Mouse (Mus musculus): ENCODE measurements around the gene Med22. TPM values are rescaled to one million over a fixed set of nuclear protein-coding genes. Genes with fewer than 3 reads are reported as not detected.

Gene Med22
- polyA plus RNA-seq (2015; fragmentation: Nextera tagmentation; extraction: Ambion mirVana), result 177 and 184 TPM in 2 replicates

DNA sequence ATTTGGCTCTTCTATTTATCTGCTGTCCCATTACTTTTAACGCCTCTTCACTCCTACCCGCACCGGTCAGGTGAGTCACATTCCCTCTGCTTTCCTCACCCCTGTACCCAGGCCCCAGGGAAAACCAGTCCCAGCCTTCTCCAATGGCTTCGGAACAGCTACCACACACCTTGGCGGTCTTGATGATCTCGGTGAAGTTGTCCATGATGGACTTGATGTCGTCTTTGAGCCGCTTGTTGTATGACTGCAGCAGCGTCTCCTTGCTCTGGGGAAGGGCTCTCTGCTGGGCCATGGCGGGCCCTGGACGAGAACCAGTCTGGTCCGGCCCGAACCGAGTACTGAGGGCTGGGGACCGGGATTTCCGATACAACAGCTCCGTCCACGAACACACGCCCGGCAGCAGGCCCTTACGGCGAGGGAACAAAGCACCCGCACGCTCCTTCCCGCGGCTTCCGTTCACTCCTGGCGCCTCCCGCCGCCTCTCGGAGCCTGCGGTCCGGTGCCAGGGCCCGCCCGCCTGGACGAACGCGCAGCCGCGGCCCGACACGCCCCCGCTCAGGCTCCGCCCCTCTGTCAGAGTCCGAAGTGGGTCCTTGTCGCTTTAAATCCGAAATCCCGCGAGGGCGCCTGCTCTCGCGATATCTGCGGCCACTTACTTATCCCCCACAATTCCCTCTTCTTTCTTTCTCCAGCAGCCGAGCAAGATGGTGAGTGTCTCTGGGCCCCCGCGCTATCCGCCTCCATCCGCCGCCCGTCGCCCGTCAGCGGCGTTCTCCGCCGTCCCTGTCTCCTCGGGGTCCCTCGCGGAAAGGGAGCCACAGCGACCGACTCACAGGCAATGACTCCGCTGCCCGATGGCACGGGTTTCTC lies at the start of gene Med22, which contains the start of gene Rpl7a:
Gene Med22, minus strand, starts transcription at position 554 of the 870 bp plus-strand sequence.
Gene Rpl7a, plus strand, starts transcription at position 641 of the 870 bp plus-strand sequence.
- WGBS, result under 1% methylated on average over 72 of the region's 74 CpGs
- H3K4me1 ChIP-seq, result peaks cover 53% of the 10 kb centered on the region
- no peaks in the 10 kb centered on the region for H3K27me3 ChIP-seq
- peak; percentile 93 for ATAC-seq (replicated peaks)
- H3K36me3 ChIP-seq, result peaks cover 57% of the 10 kb centered on the region
- H3K9me3 ChIP-seq, result no peaks in the 10 kb centered on the region
- peak within 1 kb of the TSS; percentile 94 for H3K9ac ChIP-seq (replicated peaks)
- peak within 1 kb of the TSS; percentile 92 for H3K4me2 ChIP-seq (replicated peaks)
- peak within 1 kb of the TSS; percentile 93 for H3K27ac ChIP-seq (replicated peaks)
- peak within 1 kb of the TSS; percentile 93 for H3K4me3 ChIP-seq

DNA sequence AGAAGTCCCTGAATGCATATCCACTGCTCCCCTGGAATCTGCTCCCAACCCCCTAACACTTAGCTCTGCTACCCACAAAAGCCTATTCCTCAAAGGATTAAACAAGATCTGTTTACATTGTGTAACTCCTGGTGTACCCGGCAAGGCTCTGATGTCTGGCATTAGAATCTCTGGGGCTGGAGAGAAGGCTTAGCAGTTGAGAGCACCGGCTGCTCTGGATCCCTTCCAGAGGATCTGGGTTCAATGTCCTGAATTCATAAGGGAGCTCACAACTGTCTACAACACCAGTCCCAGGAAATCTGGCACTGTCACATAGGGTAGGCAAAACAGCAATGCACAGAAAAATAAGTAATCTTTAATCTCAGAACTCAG lies 47.0 kb upstream of the Med22 start:
- Histone ChIP-seq H3K4me1 (peaks cover 13% of the 10 kb centered on the region), H3K4me2 (replicated peaks) (no peak overlapping the region), H3K9me3 (no peaks in the 10 kb centered on the region), H3K36me3 (peaks cover 76% of the 10 kb centered on the region), H3K9ac (replicated peaks) (no peak overlapping the region), H3K27me3 (no peaks in the 10 kb centered on the region), H3K4me3 (no peak overlapping the region), H3K27ac (replicated peaks) (no peak overlapping the region)
- no peak for ATAC-seq (replicated peaks)
- 89% methylated on average over 2 of the region's 2 CpGs for WGBS

DNA sequence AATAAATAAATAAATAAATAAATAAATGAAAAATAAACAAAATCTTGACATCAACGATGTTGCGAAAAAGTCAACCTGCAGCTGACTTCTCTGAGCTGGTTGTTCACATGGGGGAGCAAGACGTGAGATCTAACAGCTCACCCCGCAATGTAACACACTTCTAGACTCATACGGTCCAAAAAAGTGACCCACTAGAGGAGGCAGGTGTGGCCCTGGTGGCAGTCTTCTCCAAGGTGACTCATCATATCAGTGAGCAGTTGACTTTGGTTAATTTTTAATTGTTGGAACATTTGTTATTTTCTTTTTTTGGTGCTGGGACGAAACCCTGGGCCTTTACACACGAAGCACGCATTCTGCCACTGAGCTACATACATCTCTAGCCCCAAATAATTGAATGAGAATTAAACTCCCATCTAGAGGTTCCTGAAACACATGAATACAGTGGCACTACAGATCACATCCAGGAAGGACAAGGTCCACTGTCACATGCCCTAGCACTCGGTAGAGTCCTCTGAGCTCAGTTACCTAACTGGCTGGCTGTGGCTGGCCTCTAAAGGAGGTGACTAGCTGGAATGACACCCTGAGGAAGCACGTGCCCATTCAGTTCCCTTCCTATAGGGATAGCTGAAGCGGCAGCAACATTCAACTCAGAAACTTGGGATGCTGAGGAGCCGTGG lies 46.5 kb upstream of the Med22 start:
- no peak overlapping the region for H3K4me3 ChIP-seq
- H3K4me2 ChIP-seq (replicated peaks), result no peak overlapping the region
- ATAC-seq (replicated peaks), result no peak
- WGBS, result 93% methylated on average over 12 of the region's 12 CpGs
- H3K9ac ChIP-seq (replicated peaks), result no peak overlapping the region
- H3K27ac ChIP-seq (replicated peaks), result no peak overlapping the region
- peaks cover 81% of the 10 kb centered on the region for H3K36me3 ChIP-seq
- no peaks in the 10 kb centered on the region for H3K9me3 ChIP-seq
- no peaks in the 10 kb centered on the region for H3K27me3 ChIP-seq
- peaks cover 8% of the 10 kb centered on the region for H3K4me1 ChIP-seq

DNA sequence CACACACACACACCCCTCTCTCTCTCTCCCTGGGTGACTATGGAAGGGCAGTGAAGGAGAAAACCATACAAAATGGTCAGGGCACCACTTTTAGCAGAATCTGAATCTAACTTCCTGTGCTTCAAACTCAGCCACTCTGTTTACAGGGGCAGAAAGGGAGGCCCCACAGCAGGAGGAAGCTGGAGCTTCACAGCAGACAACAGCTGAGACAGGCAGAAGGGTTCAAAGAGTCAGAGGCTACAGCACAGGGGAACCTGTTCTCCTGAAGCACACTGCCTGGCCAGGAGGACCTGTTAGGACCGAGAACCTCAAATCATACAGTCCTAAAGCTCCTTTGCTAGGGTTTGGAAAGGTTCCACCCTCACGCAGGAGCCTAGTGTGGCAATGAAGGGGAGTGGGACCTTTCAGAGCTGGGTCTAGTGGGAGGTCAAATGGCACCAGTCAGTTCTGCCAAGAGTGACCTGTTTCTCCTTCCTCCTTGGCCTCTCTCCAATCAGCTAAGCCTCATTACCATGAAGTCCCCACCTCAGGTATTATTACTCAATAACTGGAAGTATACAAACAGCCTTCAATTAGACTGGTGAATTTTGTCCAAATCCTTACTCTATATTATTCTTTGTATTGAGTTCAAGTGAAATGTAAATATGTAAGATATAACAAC lies 44.4 kb upstream of the Med22 start:
- no peak overlapping the region for H3K4me2 ChIP-seq (replicated peaks)
- H3K4me1 ChIP-seq, result no peaks in the 10 kb centered on the region
- H3K27me3 ChIP-seq, result no peaks in the 10 kb centered on the region
- no peaks in the 10 kb centered on the region for H3K9me3 ChIP-seq
- H3K4me3 ChIP-seq, result no peak overlapping the region
- ATAC-seq (replicated peaks), result no peak
- peaks cover 78% of the 10 kb centered on the region for H3K36me3 ChIP-seq
- H3K27ac ChIP-seq (replicated peaks), result no peak overlapping the region
- H3K9ac ChIP-seq (replicated peaks), result no peak overlapping the region
- WGBS, result 91% methylated on average over 2 of the region's 2 CpGs

DNA sequence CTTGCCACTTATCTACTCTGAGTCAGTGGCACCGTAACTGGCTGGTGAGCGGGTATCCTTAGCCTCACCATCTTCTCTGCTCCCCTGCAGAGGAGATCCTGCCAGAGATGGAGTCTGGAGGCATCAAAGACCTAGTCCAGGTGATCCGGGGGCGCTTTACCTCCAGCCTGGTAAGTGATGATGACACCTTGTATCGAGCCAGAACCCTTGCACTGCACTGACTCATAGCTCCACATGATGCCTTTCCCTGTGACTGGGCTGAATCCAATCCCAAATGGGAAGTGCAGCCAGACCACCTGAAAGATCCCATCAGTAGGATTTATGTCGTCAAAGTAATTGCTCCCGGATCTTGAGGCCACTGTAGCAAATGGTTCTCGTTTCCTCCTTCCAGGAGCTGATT lies 42.4 kb upstream of the Med22 start:
- H3K27ac ChIP-seq (replicated peaks), result no peak overlapping the region
- no peaks in the 10 kb centered on the region for H3K9me3 ChIP-seq
- WGBS, result 93% methylated on average over 8 of the region's 8 CpGs
- ATAC-seq (replicated peaks), result no peak
- no peak overlapping the region for H3K4me3 ChIP-seq
- H3K4me1 ChIP-seq, result no peaks in the 10 kb centered on the region
- peaks cover 63% of the 10 kb centered on the region for H3K36me3 ChIP-seq
- no peak overlapping the region for H3K9ac ChIP-seq (replicated peaks)
- no peak overlapping the region for H3K4me2 ChIP-seq (replicated peaks)
- H3K27me3 ChIP-seq, result no peaks in the 10 kb centered on the region

DNA sequence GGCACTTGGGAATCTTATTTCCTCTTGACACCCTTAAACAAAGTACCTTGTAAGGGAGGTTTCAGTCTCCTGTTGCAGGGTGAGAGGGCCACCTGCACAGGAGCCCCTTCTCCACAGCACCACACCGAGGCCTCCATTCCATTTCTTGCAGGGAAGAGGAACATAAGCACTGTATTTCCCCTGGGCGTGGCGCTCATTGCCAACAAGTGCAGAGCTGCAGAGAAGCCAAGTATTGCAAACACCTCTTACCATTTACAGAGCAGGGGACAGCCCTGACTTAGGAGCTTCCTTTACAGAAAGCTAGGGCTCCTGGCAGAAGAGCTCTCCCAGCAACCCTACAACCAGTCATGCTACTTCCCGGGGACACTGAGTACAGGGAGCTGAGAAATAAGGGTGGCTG lies 41.7 kb upstream of the Med22 start:
- Histone ChIP-seq H3K4me2 (replicated peaks) (no peak overlapping the region), H3K36me3 (peaks cover 57% of the 10 kb centered on the region), H3K9ac (replicated peaks) (no peak overlapping the region), H3K27me3 (no peaks in the 10 kb centered on the region), H3K4me1 (no peaks in the 10 kb centered on the region), H3K27ac (replicated peaks) (no peak overlapping the region), H3K4me3 (no peak overlapping the region), H3K9me3 (no peaks in the 10 kb centered on the region)
- WGBS, result 95% methylated on average over 4 of the region's 4 CpGs
- no peak for ATAC-seq (replicated peaks)

DNA sequence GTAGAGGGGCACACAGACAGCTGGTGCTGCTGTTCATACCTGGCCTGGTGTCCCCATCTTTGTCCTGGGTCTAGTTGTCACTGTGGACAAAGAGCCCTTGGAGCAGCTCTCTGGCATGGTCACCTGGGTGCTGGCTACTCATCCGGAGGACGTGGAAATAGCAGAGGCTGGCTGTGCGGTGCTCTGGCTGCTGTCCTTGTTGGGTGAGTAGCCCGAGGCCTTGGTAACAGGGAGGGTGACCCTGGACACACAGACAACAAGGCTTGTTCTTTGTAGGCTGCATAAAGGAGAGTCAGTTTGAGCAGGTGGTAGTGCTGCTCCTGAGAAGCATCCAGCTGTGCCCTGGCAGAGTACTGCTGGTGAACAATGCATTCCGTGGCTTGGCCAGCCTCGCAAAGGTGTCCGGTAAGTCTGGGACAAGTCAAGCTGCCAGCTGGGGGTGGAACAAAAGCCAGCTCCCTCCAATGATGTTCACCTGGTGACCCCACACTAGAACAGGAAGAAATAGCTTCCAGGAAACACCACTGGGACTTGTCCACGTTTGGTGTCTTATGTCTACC lies 40.9 kb upstream of the Med22 start:
- Histone ChIP-seq H3K27ac (replicated peaks) (no peak overlapping the region), H3K4me3 (no peak overlapping the region), H3K27me3 (no peaks in the 10 kb centered on the region), H3K4me1 (no peaks in the 10 kb centered on the region), H3K9me3 (no peaks in the 10 kb centered on the region), H3K4me2 (replicated peaks) (no peak overlapping the region), H3K36me3 (peaks cover 50% of the 10 kb centered on the region), H3K9ac (replicated peaks) (no peak overlapping the region)
- ATAC-seq (replicated peaks), result no peak
- 92% methylated on average over 8 of the region's 8 CpGs for WGBS

DNA sequence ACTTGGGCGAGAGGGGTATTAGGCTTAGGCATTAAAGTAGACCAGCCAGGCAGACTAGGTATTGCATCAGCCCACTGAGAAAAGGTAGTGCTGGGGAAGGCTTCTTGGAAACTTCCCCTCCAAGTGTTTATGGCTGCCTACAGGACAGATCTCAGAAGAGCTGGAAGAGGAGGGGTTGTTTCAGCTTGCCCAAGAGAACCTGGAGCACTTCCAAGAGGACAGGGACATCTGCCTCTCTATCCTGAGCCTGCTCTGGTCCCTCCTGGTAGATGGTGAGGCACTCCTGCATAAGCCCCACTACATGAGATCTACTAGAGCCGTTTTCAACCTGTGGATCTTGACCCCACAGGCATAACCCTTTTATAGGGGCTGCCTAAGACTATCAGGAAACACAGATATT lies 39.9 kb upstream of the Med22 start:
- Histone ChIP-seq H3K27me3 (no peaks in the 10 kb centered on the region), H3K4me2 (replicated peaks) (no peak overlapping the region), H3K4me1 (no peaks in the 10 kb centered on the region), H3K4me3 (no peak overlapping the region), H3K9me3 (no peaks in the 10 kb centered on the region), H3K9ac (replicated peaks) (no peak overlapping the region), H3K36me3 (peaks cover 40% of the 10 kb centered on the region), H3K27ac (replicated peaks) (no peak overlapping the region)
- 88% methylated on average over 2 of the region's 2 CpGs for WGBS
- no peak for ATAC-seq (replicated peaks)

DNA sequence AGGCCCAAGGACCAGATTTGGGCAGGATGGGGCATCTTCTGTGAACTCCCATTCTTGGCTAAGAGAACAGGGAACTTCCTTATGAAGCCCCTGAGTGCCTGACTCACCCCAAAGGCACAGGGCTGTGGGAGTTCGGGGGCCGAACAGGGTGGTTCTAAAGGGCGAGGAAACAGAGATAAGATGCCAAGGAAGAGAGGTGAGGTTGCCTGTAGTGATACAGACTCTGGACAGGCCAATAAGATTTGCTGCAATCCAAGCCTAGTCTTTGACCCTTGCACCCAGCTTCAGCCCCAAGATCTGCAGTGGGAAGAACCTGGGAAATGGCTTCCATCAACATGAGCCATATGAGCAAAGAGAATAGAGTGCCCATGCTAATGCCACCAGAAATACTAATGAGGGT lies 32.8 kb upstream of the Med22 start:
- WGBS, result 89% methylated on average over 3 of the region's 3 CpGs
- Histone ChIP-seq H3K9ac (replicated peaks) (no peak overlapping the region), H3K9me3 (no peaks in the 10 kb centered on the region), H3K27ac (replicated peaks) (no peak overlapping the region), H3K4me3 (no peak overlapping the region), H3K4me1 (no peaks in the 10 kb centered on the region), H3K4me2 (replicated peaks) (no peak overlapping the region), H3K27me3 (no peaks in the 10 kb centered on the region), H3K36me3 (no peaks in the 10 kb centered on the region)
- no peak for ATAC-seq (replicated peaks)

DNA sequence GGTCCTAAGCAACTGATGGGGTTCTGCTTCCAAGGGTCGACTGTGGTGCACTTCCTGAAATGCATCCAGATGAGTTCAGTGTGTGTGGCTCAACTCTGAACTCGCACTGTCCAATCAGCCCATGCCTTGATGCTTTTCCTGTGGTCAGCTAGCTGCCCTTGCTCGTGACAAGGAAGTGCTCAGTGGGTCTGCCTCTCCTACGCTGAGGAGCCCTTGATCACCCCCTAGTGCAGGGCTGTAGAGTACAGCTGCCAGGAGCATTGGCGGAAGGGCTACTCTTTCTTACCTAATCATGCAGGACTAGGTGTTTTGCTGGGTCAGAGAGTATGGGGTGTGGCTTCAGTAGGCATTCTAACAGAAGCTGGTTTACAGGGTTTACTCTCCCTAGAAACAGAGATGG lies 31.1 kb upstream of the Med22 start:
- WGBS, result 47% methylated on average over 5 of the region's 5 CpGs
- H3K9me3 ChIP-seq, result no peaks in the 10 kb centered on the region
- H3K27ac ChIP-seq (replicated peaks), result no peak overlapping the region
- H3K4me2 ChIP-seq (replicated peaks), result no peak overlapping the region
- no peaks in the 10 kb centered on the region for H3K36me3 ChIP-seq
- no peak overlapping the region for H3K4me3 ChIP-seq
- no peak for ATAC-seq (replicated peaks)
- no peaks in the 10 kb centered on the region for H3K4me1 ChIP-seq
- no peaks in the 10 kb centered on the region for H3K27me3 ChIP-seq
- H3K9ac ChIP-seq (replicated peaks), result no peak overlapping the region

DNA sequence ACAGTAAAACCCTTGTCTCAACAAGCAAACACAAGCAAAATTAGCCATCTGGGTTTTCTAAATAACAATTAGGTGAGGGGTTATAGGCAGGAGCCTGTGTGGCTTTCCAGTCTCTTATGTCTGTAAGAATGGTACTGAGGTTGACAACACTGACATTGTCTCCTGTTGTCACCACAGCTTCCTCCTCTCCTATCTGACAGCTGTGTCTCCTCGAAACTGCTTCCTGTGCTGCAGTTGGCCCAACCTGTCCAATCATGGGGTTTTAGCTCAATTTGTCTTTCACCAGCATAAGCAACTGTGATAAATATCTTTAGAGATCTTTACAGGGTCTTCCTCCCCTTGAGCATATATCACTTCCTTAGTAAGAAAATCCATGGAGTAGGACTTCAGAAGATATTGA lies 25.9 kb upstream of the Med22 start:
- 76% methylated on average over 1 of the region's 1 CpGs for WGBS
- H3K9me3 ChIP-seq, result no peaks in the 10 kb centered on the region
- H3K27ac ChIP-seq (replicated peaks), result no peak overlapping the region
- ATAC-seq (replicated peaks), result no peak
- H3K36me3 ChIP-seq, result no peaks in the 10 kb centered on the region
- no peak overlapping the region for H3K4me2 ChIP-seq (replicated peaks)
- H3K4me3 ChIP-seq, result no peak overlapping the region
- H3K4me1 ChIP-seq, result peaks cover 13% of the 10 kb centered on the region
- H3K27me3 ChIP-seq, result no peaks in the 10 kb centered on the region
- H3K9ac ChIP-seq (replicated peaks), result no peak overlapping the region

DNA sequence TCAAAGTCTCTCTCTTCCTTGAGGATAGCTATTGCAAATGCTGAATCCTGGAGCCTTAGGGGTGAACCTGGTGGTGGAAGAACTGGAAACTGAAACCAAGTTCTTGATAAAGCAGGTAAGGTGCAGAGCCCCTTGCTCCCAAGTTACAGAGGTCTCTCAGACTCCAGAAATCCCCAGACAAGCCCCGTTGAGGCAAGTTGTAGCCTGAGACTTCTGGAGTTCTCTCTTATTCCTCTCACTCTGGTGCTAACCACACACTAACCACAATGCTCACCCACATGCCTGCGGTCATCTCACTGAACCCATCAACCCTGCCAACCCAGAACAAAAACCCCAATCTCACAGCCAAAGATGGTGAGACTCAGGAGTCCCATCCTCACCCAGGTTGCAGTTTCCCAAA lies 24.8 kb upstream of the Med22 start:
- WGBS, result 98% methylated on average over 2 of the region's 2 CpGs
- Histone ChIP-seq H3K36me3 (no peaks in the 10 kb centered on the region), H3K4me1 (peaks cover 25% of the 10 kb centered on the region), H3K9ac (replicated peaks) (no peak overlapping the region), H3K4me3 (no peak overlapping the region), H3K9me3 (no peaks in the 10 kb centered on the region), H3K27me3 (no peaks in the 10 kb centered on the region), H3K27ac (replicated peaks) (no peak overlapping the region), H3K4me2 (replicated peaks) (no peak overlapping the region)
- no peak for ATAC-seq (replicated peaks)

Data from forebrain, embryonic 15.5 days (tissue).